Mouse (Mus musculus) bone marrow, adult 2 months (tissue): Measurements from ENCODE around the gene Dzip1. TPM values are rescaled to one million over a fixed set of nuclear protein-coding genes. Genes with fewer than 3 reads are reported as not detected.
A peak's percentile ranks its signal among the peaks of the same experiment; 100 is the strongest.

Source experiments
- H3K27ac ChIP-seq: fragments of 200-500 bp; 2 replicates; pipeline ENCODE4 v1.5.1; 2012; ENCODE audit warnings: low read depth, mild to moderate bottlenecking, control low read depth, inconsistent platforms, low read length; ENCODE audit not compliant: control insufficient read depth, poor library complexity, insufficient read depth
- H3K4me1 ChIP-seq: fragments of 200-500 bp; 2 replicates; pipeline ENCODE4 v1.6.1; 2011; ENCODE audit warnings: low read length; ENCODE audit not compliant: control insufficient read depth, insufficient read depth
- H3K4me3 ChIP-seq: fragments of 200-500 bp; replicated peaks from 2 replicates; pipeline ENCODE3; 2011; ENCODE audit warnings: mild to moderate bottlenecking, low read depth, low read length, control low read depth; ENCODE audit not compliant: control insufficient read depth
- CTCF ChIP-seq: fragments of 200-500 bp; IDR thresholded peaks from 2 replicates; pipeline ENCODE4 v1.5.1; 2011; ENCODE audit warnings: low read length, control low read depth; ENCODE audit not compliant: control insufficient read depth, insufficient read depth
- POLR2A ChIP-seq: fragments of 200-500 bp; IDR thresholded peaks from 2 replicates; pipeline ENCODE4 v1.6.1; 2011; ENCODE audit warnings: low read depth, mild to moderate bottlenecking, control low read depth, low read length, borderline replicate concordance; ENCODE audit not compliant: control insufficient read depth
- WGBS: fragments of 180-500 bp; shearing (Covaris S2); methylation state at CpG from one replicate; pipeline ENCODE4 v1.1.7; 2018; 5-methylcytosine and 5-hydroxymethylcytosine counted together
- polyA plus RNA-seq: library from polyadenylated mRNA; stranded (reverse); fragments of >200 nt; gene quantifications from 2 replicates; pipeline ENCODE4 v1.2.4, GENCODE M21; 2011; ENCODE audit warnings: low replicate concordance; ENCODE audit not compliant: missing spikeins, insufficient read depth, insufficient read length

Dzip1 gene
- polyA plus RNA-seq, 1 experiment: 5.3 TPM

GRCm38 (mm10) chr14:118930777-118931176, 5.5 kb upstream of the Dzip1 start:
- Histone ChIP-seq H3K4me1 (peaks cover 5% of the 10 kb centered on the region), H3K4me3 (no peak overlapping the region)
- no peak for TF ChIP-seq CTCF
- no peak for TF ChIP-seq POLR2A

DNA sequence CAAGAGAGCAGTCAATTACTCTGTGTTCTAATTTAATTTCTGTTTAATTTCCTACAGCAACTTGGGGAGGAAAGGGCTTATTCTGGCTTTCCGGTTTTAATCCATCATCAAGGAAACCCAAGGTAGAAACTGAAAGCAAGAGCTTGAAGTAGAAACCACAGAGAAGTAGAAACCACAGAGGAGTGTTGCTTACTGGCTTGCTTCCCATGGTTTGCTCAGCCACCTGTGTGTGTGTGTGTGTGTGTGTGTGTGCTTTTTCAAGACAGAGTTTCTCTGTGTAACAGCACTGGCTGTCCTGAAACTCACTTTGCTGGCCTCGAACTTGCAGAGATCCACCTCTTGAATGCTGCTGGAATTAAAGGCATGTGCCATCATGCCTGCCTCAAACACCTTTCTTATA, 4.5 kb upstream of the Dzip1 start:
- WGBS: 6% methylated on average over 2 of the region's 2 CpGs
- no peak overlapping the region for H3K27ac ChIP-seq
- TF ChIP-seq CTCF (no peak), POLR2A (no peak)

More at GRCm38 (mm10) chr14:118930777-118931176, 5.5 kb upstream of the Dzip1 start:
- WGBS: 58% methylated on average over 2 of the region's 2 CpGs
- H3K27ac ChIP-seq: no peak overlapping the region

GRCm38 (mm10) chr14:118928565-118928964, 3.3 kb upstream of the Dzip1 start:
- WGBS: 79% methylated on average over 3 of the region's 3 CpGs
- H3K4me1 ChIP-seq: peaks cover 5% of the 10 kb centered on the region
- no peak overlapping the region for H3K27ac ChIP-seq
- no peak for TF ChIP-seq POLR2A
- TF ChIP-seq CTCF: no peak
- H3K4me3 ChIP-seq: no peak overlapping the region

More for the DNA sequence above, 4.5 kb upstream of the Dzip1 start:
- no peak overlapping the region for H3K4me3 ChIP-seq
- H3K4me1 ChIP-seq: peaks cover 5% of the 10 kb centered on the region

- no peak overlapping the region; the same call in 1 of the 2 replicates for H3K27ac ChIP-seq
- TF ChIP-seq CTCF (no peak), POLR2A (no peak)
- no peaks in the 10 kb centered on the region; the same call in 1 of the 2 replicates for H3K4me1 ChIP-seq
- 8% methylated on average over 47 of the region's 47 CpGs for whole genome bisulfite sequencing
- H3K4me3 ChIP-seq: no peak overlapping the region
These were observed 2.5 kb downstream of the Dzip1 start for GRCm38 (mm10) chr14:118922667-118923184.

DNA sequence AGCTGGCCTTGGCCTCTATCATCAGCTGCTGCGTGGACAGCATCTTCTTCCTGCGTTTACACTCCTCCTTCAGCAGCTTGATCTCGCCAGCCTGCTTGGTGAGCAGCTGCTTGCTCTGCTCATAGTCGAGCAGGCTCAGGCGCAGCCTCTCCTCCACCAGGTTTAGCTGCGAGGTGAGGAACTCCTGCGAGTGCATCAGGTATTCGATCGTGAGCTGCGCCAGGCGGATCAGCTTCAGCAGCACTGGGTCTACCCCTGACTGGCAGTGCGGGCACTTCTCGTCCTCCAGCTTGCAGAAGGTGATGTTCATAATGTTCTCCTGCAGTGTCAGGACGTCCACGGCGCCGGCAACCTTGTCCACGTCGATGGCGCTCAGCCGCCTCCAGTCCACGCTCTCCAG, 3.0 kb downstream of the Dzip1 start:
- no peak overlapping the region for H3K4me3 ChIP-seq
- no peak for TF ChIP-seq POLR2A
- no peak for TF ChIP-seq CTCF
- H3K4me1 ChIP-seq: no peaks in the 10 kb centered on the region; the same call in 1 of the 2 replicates
- 47% methylated on average over 22 of the region's 22 CpGs for WGBS
- no peak overlapping the region for H3K27ac ChIP-seq

DNA sequence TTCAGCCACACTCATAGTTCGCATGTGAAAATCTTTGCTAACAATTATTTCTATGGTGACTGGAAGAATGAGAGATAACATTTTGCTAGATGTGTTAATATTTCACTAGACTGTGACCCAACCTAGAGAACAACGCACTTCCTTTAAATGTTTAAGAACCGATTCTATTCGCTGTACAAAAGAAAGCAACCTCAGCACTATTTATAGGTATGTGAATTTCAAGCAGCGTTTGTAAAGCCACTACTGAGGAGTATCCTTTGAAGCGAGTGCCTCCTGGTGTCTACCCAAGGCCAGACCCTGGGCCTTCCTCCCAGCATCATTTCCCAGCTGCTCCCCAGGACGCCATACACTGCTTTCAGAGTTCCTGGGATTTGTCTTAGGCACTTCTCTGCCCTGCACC, 4.6 kb downstream of the Dzip1 start:
- Histone ChIP-seq H3K4me1 (no peaks in the 10 kb centered on the region; the same call in 1 of the 2 replicates), H3K27ac (no peak overlapping the region), H3K4me3 (no peak overlapping the region)
- TF ChIP-seq CTCF (no peak), POLR2A (no peak)
- 68% methylated on average over 7 of the region's 7 CpGs for WGBS

DNA sequence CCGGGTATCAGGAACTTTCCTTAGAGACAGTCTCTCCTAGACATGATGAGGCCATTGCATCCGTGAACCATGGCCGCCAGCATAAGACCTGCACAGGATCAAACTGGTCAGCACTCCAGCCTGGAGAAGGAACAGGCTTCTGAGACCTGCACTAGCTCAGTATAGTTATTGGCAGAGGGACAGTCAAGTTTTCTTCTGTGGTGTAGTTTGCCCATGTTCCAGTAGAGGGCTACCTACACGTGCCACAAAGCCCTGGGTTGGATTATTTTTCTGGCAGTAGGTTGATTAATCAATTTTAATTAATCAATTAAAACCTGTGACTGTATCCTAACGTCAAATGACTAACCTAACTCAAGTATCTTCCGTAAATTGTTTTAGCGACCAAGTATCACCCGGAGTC, 6.2 kb downstream of the Dzip1 start:
- no peak overlapping the region for H3K27ac ChIP-seq
- TF ChIP-seq POLR2A: no peak
- TF ChIP-seq CTCF: 0 out of 2 replicates have a peak, but pooled peaks have one; percentile 7
- 62% methylated on average over 8 of the region's 8 CpGs for WGBS
- H3K4me1 ChIP-seq: no peaks in the 10 kb centered on the region; the same call in 1 of the 2 replicates
- H3K4me3 ChIP-seq: no peak overlapping the region

- H3K4me1 ChIP-seq: no peaks in the 10 kb centered on the region
- H3K27ac ChIP-seq: no peak overlapping the region
- no peak for TF ChIP-seq POLR2A
- TF ChIP-seq CTCF: no peak
- 43% methylated on average over 5 of the region's 5 CpGs for WGBS
- no peak overlapping the region for H3K4me3 ChIP-seq
These were observed 11.6 kb downstream of the Dzip1 start for GRCm38 (mm10) chr14:118913651-118914050.

DNA sequence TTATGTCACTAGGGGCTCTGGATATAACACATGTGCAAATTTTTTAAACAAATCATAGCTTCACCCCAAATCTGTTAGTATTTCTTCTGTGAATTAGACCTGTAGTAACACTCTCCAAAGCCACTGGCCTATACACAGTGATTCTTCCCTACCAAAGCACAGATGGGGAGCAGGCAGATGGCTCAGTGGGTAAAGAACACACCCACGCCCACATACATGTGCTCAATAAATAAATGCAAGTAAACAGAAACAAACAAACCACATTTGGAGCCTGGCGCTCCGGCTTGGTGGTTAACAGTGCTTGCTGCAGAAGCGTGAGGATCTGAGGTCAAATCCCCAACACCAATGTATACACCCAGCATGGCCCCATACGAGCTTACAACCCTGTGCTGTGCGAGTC, 13.7 kb downstream of the Dzip1 start:
- 83% methylated on average over 6 of the region's 6 CpGs for WGBS
- Histone ChIP-seq H3K27ac (no peak overlapping the region), H3K4me3 (no peak overlapping the region), H3K4me1 (no peaks in the 10 kb centered on the region; the same call in 1 of the 2 replicates)
- TF ChIP-seq CTCF (no peak), POLR2A (no peak)
